ENCODE assay signal across 8 mouse cellular contexts in the genomic region with DNA sequence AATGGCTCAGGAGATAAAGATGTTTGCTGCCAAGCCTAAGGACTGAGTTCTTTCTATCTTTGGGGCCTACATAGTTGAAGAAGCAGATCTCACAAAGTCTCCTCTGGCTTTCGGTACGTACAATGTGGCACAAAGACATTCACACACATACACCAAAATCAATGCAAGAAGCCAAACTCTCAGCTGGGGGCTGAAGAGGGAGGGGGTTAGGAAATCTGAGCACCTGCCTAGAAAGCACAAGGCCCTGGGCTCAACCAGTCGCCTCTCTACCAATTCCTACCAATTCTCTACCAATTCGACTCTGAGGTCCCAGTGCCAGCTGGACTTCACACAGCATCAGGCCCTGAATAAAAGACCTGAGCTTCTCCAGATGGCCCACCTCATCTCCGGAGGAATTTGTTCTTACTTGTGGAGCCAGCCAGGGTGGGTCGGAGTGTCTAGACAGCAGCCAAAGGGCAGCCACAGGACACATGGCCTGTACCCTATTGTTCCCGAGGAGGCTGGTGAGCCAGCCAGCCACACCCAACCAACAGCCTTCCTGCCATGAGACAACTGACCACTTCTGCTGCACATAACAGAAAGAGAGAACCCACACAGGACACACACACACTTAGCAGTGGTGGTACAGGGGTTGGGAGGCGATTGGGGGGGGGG. TPM values are rescaled to one million over a fixed set of nuclear protein-coding genes. Genes with fewer than 3 reads are reported as not detected.
DNase-seq lines count a peak whose midpoint lies in the region; ATAC-seq and TF ChIP-seq lines count a peak whose summit lies in the region.

No protein-coding gene starts in this region.

- TF ChIP-seq CTCF in left cerebral cortex, adult 2 months (IDR thresholded peaks at IDR 0.05): no peak

- intact Hi-C loops in left cerebral cortex, adult 2 months (cut with DNase I): no loop called here
- intact Hi-C loops in heart, postnatal 10 days (cut with DNase I): no loop called here

- no peak overlapping the region for H3K4me3 ChIP-seq in left cerebral cortex, adult 2 months
- H3K4me3 ChIP-seq in limb, embryonic 11.5 days (ENCODE audit: low read depth, low read length): no peak overlapping the region
- no peak overlapping the region for H3K4me3 ChIP-seq in midbrain, embryonic 15.5 days

- no peak overlapping the region for H3K4me2 ChIP-seq in limb, embryonic 11.5 days (ENCODE audit: low read depth, severe bottlenecking)
- H3K4me2 ChIP-seq in midbrain, embryonic 15.5 days: no peak overlapping the region

- H3K27me3 ChIP-seq in limb, embryonic 11.5 days (ENCODE audit: control insufficient read depth, insufficient read depth, low read length): no peaks in the 10 kb centered on the region
- no peaks in the 10 kb centered on the region for H3K27me3 ChIP-seq in midbrain, embryonic 15.5 days (replicated peaks)

- DNase-seq in left cerebral cortex, adult 2 months (ENCODE audit: extremely low spot score in 1 of 2, low spot score in 2 of 2): no peak
- no peak for DNase-seq in left cerebral cortex, adult 9 months (ENCODE audit: low spot score in 2 of 2)
- DNase-seq in heart, postnatal 10 days: peak; percentile 70 to 71
- DNase-seq in limb, embryonic 11.5 days (ENCODE audit: low spot score): peak; percentile 43
- no peak for DNase-seq in left cerebral cortex, adult 18-20 months (ENCODE audit: low spot score in 2 of 2)
- DNase-seq in natural killer cell, adult 2 months (ENCODE audit: low spot score in 2 of 2): no peak
- no peak for DNase-seq in frontal cortex, adult 2 months (ENCODE audit: extremely low spot score in 1 of 2, low spot score in 1 of 2)

- ATAC-seq in limb, embryonic 11.5 days (ENCODE audit: insufficient number of reproducible peaks, low FRiP score, low TSS enrichment, low read depth): no peak
- no peak for ATAC-seq in midbrain, embryonic 15.5 days (replicated peaks)

- peaks cover 5% of the 10 kb centered on the region; the same call in 1 of the 2 replicates for H3K36me3 ChIP-seq in limb, embryonic 11.5 days (ENCODE audit: control insufficient read depth, insufficient read depth, low read length)
- 0 out of 2 replicates have a peak, but pooled peaks cover 2% of the 10 kb centered on the region for H3K36me3 ChIP-seq in midbrain, embryonic 15.5 days (replicated peaks)

- peaks cover 23% of the 10 kb centered on the region for H3K4me1 ChIP-seq in limb, embryonic 11.5 days (ENCODE audit: control insufficient read depth, insufficient read depth, low read length)
- peaks cover 78% of the 10 kb centered on the region for H3K4me1 ChIP-seq in midbrain, embryonic 15.5 days

- H3K27ac ChIP-seq in left cerebral cortex, adult 2 months: peak overlapping the region; percentile 84
- H3K27ac ChIP-seq in limb, embryonic 11.5 days (replicated peaks; ENCODE audit: low read depth, low read length): 0 out of 2 replicates have a peak overlapping the region, but pooled peaks have one; percentile 9
- peak overlapping the region; percentile 81 for H3K27ac ChIP-seq in midbrain, embryonic 15.5 days

- WGBS in limb, embryonic 11.5 days: 58% methylated on average over 8 of the region's 8 CpGs
- 66% methylated on average over 8 of the region's 8 CpGs for WGBS in midbrain, embryonic 15.5 days

- H3K9ac ChIP-seq in limb, embryonic 11.5 days (ENCODE audit: low read length): 0 out of 2 replicates have a peak overlapping the region, but pooled peaks have one; percentile 34
- no peak overlapping the region for H3K9ac ChIP-seq in midbrain, embryonic 15.5 days

- no peaks in the 10 kb centered on the region for H3K9me3 ChIP-seq in limb, embryonic 11.5 days (ENCODE audit: control insufficient read depth, low read length)
- no peaks in the 10 kb centered on the region for H3K9me3 ChIP-seq in midbrain, embryonic 15.5 days

RNA-seq across cellular contexts. Expression of a gene that starts 30.2 kb away (rescaled TPM):
- total RNA-seq in left cerebral cortex, adult 2 months (2021): 100 to 1,000 TPM; 182 to 188 TPM
- 10 to 100 TPM; 48.7 to 55.5 TPM for total RNA-seq in heart, postnatal 10 days (2021)
- 43.5 and 46.9 TPM in 2 replicates for polyA plus RNA-seq in limb, embryonic 11.5 days (2014; fragmentation: Nextera tagmentation; extraction: Ambion mirVana)
- polyA plus RNA-seq in midbrain, embryonic 15.5 days (2015; fragmentation: Nextera tagmentation; extraction: Ambion mirVana): 89.8 and 93.3 TPM in 2 replicates
- 100 to 1,000 TPM; 150 to 151 TPM for total RNA-seq in left cerebral cortex, adult 18-20 months (2021)
- 79.7 and 86.6 TPM in 2 replicates for polyA plus RNA-seq in frontal cortex, adult 2 months (2012; rRNA removed)

Comparison
In these comparisons a context has a peak if more than half of its experiments do, and no peak if none do; other contexts are left out.
1. DNase-seq: peak in heart, postnatal 10 days (2 of 2) and limb, embryonic 11.5 days (single experiment); none in left cerebral cortex, adult 2 months (0 of 2), left cerebral cortex, adult 9 months (0 of 2), left cerebral cortex, adult 18-20 months (0 of 2), natural killer cell, adult 2 months (0 of 2) and frontal cortex, adult 2 months (0 of 2).
2. H3K27ac ChIP-seq: peak in every context shown above with its lines; median percentile 84 in left cerebral cortex, adult 2 months; 81 in midbrain, embryonic 15.5 days; 9 in limb, embryonic 11.5 days.